Mouse (Mus musculus): ENCODE results near the gene Grik2. TPM values are rescaled to one million over a fixed set of nuclear protein-coding genes. Genes with fewer than 3 reads are reported as not detected.
"Not testable (repeated sequence)": the region's sequence is repeated elsewhere in the genome, so short reads cannot be mapped to it uniquely, and the experiment has no call there.

Gene Grik2
- total and polyA plus RNA-seq, 3 experiments, result not detected

GRCm38 (mm10) chr10:49436301-49436700 lies 352.3 kb downstream of the Grik2 start:
- no peaks in the 10 kb centered on the region for H3K9me3 ChIP-seq (replicated peaks; ENCODE audit: insufficient read depth, low read length)
- no peaks in the 10 kb centered on the region for H3K4me1 ChIP-seq (ENCODE audit: control insufficient read depth in 1 of 2, insufficient read depth in 2 of 2, low read length in 2 of 2)
- no peak overlapping the region for H3K4me3 ChIP-seq (ENCODE audit: control insufficient read depth in 1 of 2, insufficient read depth in 1 of 2, low read depth in 2 of 2, low read length in 2 of 2)
- no peak overlapping the region for H3K9ac ChIP-seq (ENCODE audit: control insufficient read depth, low read depth, low read length, poor library complexity, severe bottlenecking)
- H3K27ac ChIP-seq (ENCODE audit: control insufficient read depth, low read depth, low read length), result no peak overlapping the region
- H3K27me3 ChIP-seq (ENCODE audit: control insufficient read depth in 1 of 2, insufficient read depth in 2 of 2, low read length in 2 of 2), result no peaks in the 10 kb centered on the region
- DNase-seq (ENCODE audit: low read depth, low spot score), result no peak
- H3K36me3 ChIP-seq (ENCODE audit: control insufficient read depth in 1 of 2, insufficient read depth in 2 of 2, low read length in 2 of 2), result no peaks in the 10 kb centered on the region
- H3K79me2 ChIP-seq (ENCODE audit: control insufficient read depth, insufficient read depth, low read length, poor library complexity), result no peaks in the 10 kb centered on the region
- TF ChIP-seq MXI1 (IDR thresholded peaks at IDR 0.05; ENCODE audit: low read depth, low read length) (no peak), POLR2A (IDR thresholded peaks at IDR 0.05; ENCODE audit: control insufficient read depth in 1 of 2, insufficient read depth in 1 of 2, low read depth in 1 of 2, low read length in 2 of 2, poor library complexity in 1 of 2) (no peak), SMC3 (IDR thresholded peaks at IDR 0.05; ENCODE audit: low read depth, low read length) (no peak), MYC (IDR thresholded peaks at IDR 0.05; ENCODE audit: low read depth, low read length) (no peak), TCF12 (IDR thresholded peaks at IDR 0.05; ENCODE audit: low read depth, low read length) (no peak), CTCF (IDR thresholded peaks at IDR 0.05 in 2 of 3, conservative IDR thresholded peaks at IDR 0.05 in 1 of 3; ENCODE audit: control insufficient read depth in 1 of 3, insufficient read depth in 1 of 3, low read depth in 2 of 3, low read length in 3 of 3, poor library complexity in 1 of 3, severe bottlenecking in 1 of 3) (no peak), SIN3A (IDR thresholded peaks at IDR 0.05; ENCODE audit: low read length) (no peak), ZNF384 (IDR thresholded peaks at IDR 0.05; ENCODE audit: low read depth, low read length) (no peak), POLR2AphosphoS2 (IDR thresholded peaks at IDR 0.05; ENCODE audit: low read length) (no peak), ZMIZ1 (IDR thresholded peaks at IDR 0.05; ENCODE audit: low read depth, low read length) (no peak), HCFC1 (IDR thresholded peaks at IDR 0.05; ENCODE audit: low read depth, low read length) (no peak), EP300 (IDR thresholded peaks at IDR 0.05; ENCODE audit: low read depth in 1 of 2, low read length in 2 of 2) (no peak), USF1 (IDR thresholded peaks at IDR 0.05; ENCODE audit: low read depth, low read length) (no peak), TBP (IDR thresholded peaks at IDR 0.05; ENCODE audit: low read depth, low read length) (no peak)

GRCm38 (mm10) chr10:49432825-49433224 lies 355.7 kb downstream of the Grik2 start:
- TF ChIP-seq CTCF (IDR thresholded peaks at IDR 0.05 in 2 of 3, conservative IDR thresholded peaks at IDR 0.05 in 1 of 3; ENCODE audit: control insufficient read depth in 1 of 3, insufficient read depth in 1 of 3, low read depth in 2 of 3, low read length in 3 of 3, poor library complexity in 1 of 3, severe bottlenecking in 1 of 3) (no peak), NRF1 (IDR thresholded peaks at IDR 0.05; ENCODE audit: insufficient read depth, low read depth, low read length, poor library complexity, severe bottlenecking) (no peak), USF1 (IDR thresholded peaks at IDR 0.05; ENCODE audit: low read depth, low read length) (no peak), GABPA (IDR thresholded peaks at IDR 0.05; ENCODE audit: low read depth, low read length) (no peak), USF2 (IDR thresholded peaks at IDR 0.05; ENCODE audit: borderline replicate concordance in 1 of 2, insufficient read depth in 1 of 2, low read depth in 1 of 2, low read length in 2 of 2) (no peak), MYB (IDR thresholded peaks at IDR 0.05; ENCODE audit: low read depth, low read length) (no peak), E2F4 (IDR thresholded peaks at IDR 0.05; ENCODE audit: borderline replicate concordance, low read depth, low read length) (no peak)
- no peaks in the 10 kb centered on the region for H3K79me2 ChIP-seq (ENCODE audit: control insufficient read depth, insufficient read depth, low read length, poor library complexity)

GRCm38 (mm10) chr10:49417206-49417605 lies 371.4 kb downstream of the Grik2 start:
- not testable (repeated sequence) for H3K27me3 ChIP-seq (ENCODE audit: control insufficient read depth in 1 of 2, insufficient read depth in 2 of 2, low read length in 2 of 2); H3K27ac ChIP-seq (ENCODE audit: control insufficient read depth, low read depth, low read length); DNase-seq (ENCODE audit: low read depth, low spot score); H3K9ac ChIP-seq (ENCODE audit: control insufficient read depth, low read depth, low read length, poor library complexity, severe bottlenecking); H3K79me2 ChIP-seq (ENCODE audit: control insufficient read depth, insufficient read depth, low read length, poor library complexity); H3K9me3 ChIP-seq (replicated peaks; ENCODE audit: insufficient read depth, low read length); H3K4me3 ChIP-seq (ENCODE audit: control insufficient read depth in 1 of 2, insufficient read depth in 1 of 2, low read depth in 2 of 2, low read length in 2 of 2); H3K36me3 ChIP-seq (ENCODE audit: control insufficient read depth in 1 of 2, insufficient read depth in 2 of 2, low read length in 2 of 2); H3K4me1 ChIP-seq (ENCODE audit: control insufficient read depth in 1 of 2, insufficient read depth in 2 of 2, low read length in 2 of 2)

More at GRCm38 (mm10) chr10:49432825-49433224, 355.7 kb downstream of the Grik2 start:
- H3K9me3 ChIP-seq (replicated peaks; ENCODE audit: insufficient read depth, low read length), result no peaks in the 10 kb centered on the region
- no peaks in the 10 kb centered on the region for H3K36me3 ChIP-seq (ENCODE audit: control insufficient read depth in 1 of 2, insufficient read depth in 2 of 2, low read length in 2 of 2)
- no peak for DNase-seq (ENCODE audit: low read depth, low spot score)
- peaks cover 0 to 2% of the 10 kb centered on the region in 2 experiments; a peak in 1 of 4 replicates for H3K4me1 ChIP-seq (ENCODE audit: control insufficient read depth in 1 of 2, insufficient read depth in 2 of 2, low read length in 2 of 2)
- no peak overlapping the region for H3K27ac ChIP-seq (ENCODE audit: control insufficient read depth, low read depth, low read length)
- H3K27me3 ChIP-seq (ENCODE audit: control insufficient read depth in 1 of 2, insufficient read depth in 2 of 2, low read length in 2 of 2), result no peaks in the 10 kb centered on the region
- H3K9ac ChIP-seq (ENCODE audit: control insufficient read depth, low read depth, low read length, poor library complexity, severe bottlenecking), result no peak overlapping the region
- H3K4me3 ChIP-seq (ENCODE audit: control insufficient read depth in 1 of 2, insufficient read depth in 1 of 2, low read depth in 2 of 2, low read length in 2 of 2), result no peak overlapping the region

All from MEL (cell line).